Mouse (Mus musculus) hindbrain, embryonic 10.5 days (tissue): ENCODE results near the gene Rbm20. TPM values are rescaled to one million over a fixed set of nuclear protein-coding genes. Genes with fewer than 3 reads are reported as not detected.
"Not testable (repeated sequence)": the region's sequence is repeated elsewhere in the genome, so short reads cannot be mapped to it uniquely, and the experiment has no call there.

Experiments
- DNase-seq: peaks from one replicate; pipeline ENCODE4 v3.0.0-alpha.2; 2017; ENCODE audit warnings: low spot score
- H3K27ac ChIP-seq: fragments of 300-500 bp; sonication (generic); 2 replicates; pipeline ENCODE4 v1.5.1; 2016; ENCODE audit warnings: mild to moderate bottlenecking, moderate library complexity
- H3K27me3 ChIP-seq: fragments of 300-500 bp; sonication (generic); 2 replicates; pipeline ENCODE4 v1.6.1; 2016; ENCODE audit warnings: mild to moderate bottlenecking; ENCODE audit not compliant: poor library complexity, insufficient read depth, severe bottlenecking
- H3K36me3 ChIP-seq: fragments of 300-500 bp; sonication (generic); 2 replicates; pipeline ENCODE4 v1.6.1; 2016; ENCODE audit warnings: mild to moderate bottlenecking, moderate library complexity
- H3K4me1 ChIP-seq: fragments of 300-500 bp; sonication (generic); replicated peaks from 2 replicates; pipeline ENCODE4 v1.6.1; 2016; ENCODE audit warnings: mild to moderate bottlenecking
- H3K4me3 ChIP-seq: fragments of 300-500 bp; sonication (generic); 2 replicates; pipeline ENCODE4 v1.5.1; 2016; ENCODE audit warnings: mild to moderate bottlenecking, moderate library complexity
- H3K9me3 ChIP-seq: fragments of 300-500 bp; sonication (generic); 2 replicates; pipeline ENCODE4 v1.6.1; 2016; ENCODE audit warnings: mild to moderate bottlenecking, moderate library complexity
- whole genome bisulfite sequencing: fragments of 180-500 bp; shearing (Covaris S2); methylation state at CpG from one replicate; pipeline ENCODE4 v1.1.7; 2016; 5-methylcytosine and 5-hydroxymethylcytosine counted together
- polyA plus RNA-seq: library from polyadenylated mRNA; unstranded; fragments of >200 nt; fragmentation: Nextera tagmentation; extraction: Ambion mirVana; gene quantifications from 2 replicates; pipeline ENCODE4 v1.2.1, GENCODE M21; 2016

Rbm20 gene
- polyA plus RNA-seq, 1 experiment from 2014 or later: 1.1 TPM

- Histone ChIP-seq H3K36me3 (no peaks in the 10 kb centered on the region), H3K9me3 (no peaks in the 10 kb centered on the region), H3K4me3 (no peak overlapping the region), H3K4me1 (peaks cover 27% of the 10 kb centered on the region), H3K27ac (no peak overlapping the region), H3K27me3 (no peaks in the 10 kb centered on the region)
- DNase-seq: no peak
- WGBS: 86% methylated on average over 14 of the region's 14 CpGs
These were observed 223.0 kb downstream of the Rbm20 start for GRCm38 (mm10) chr19:53899941-53900610.

- WGBS: 63% methylated on average over 15 of the region's 15 CpGs
- Histone ChIP-seq H3K36me3 (no peaks in the 10 kb centered on the region), H3K9me3 (no peaks in the 10 kb centered on the region), H3K4me1 (peaks cover 29% of the 10 kb centered on the region), H3K4me3 (peak overlapping the region; percentile 82), H3K27ac (peak overlapping the region; percentile 93), H3K27me3 (no peaks in the 10 kb centered on the region)
- DNase-seq: no peak
These were observed 225.0 kb downstream of the Rbm20 start for GRCm38 (mm10) chr19:53901931-53902738.

GRCm38 (mm10) chr19:53902739-53903487, 225.8 kb downstream of the Rbm20 start:
- H3K9me3 ChIP-seq: no peaks in the 10 kb centered on the region
- no peaks in the 10 kb centered on the region for H3K27me3 ChIP-seq
- no peaks in the 10 kb centered on the region for H3K36me3 ChIP-seq
- H3K27ac ChIP-seq: peak overlapping the region; percentile 93
- H3K4me1 ChIP-seq: peaks cover 29% of the 10 kb centered on the region
- WGBS: 1% methylated on average over 61 of the region's 61 CpGs
- peak overlapping the region; percentile 82 for H3K4me3 ChIP-seq
- DNase-seq: peak; percentile 99

- WGBS: under 1% methylated on average over 82 of the region's 83 CpGs
- Histone ChIP-seq H3K36me3 (no peaks in the 10 kb centered on the region), H3K27ac (peak overlapping the region; percentile 93), H3K9me3 (no peaks in the 10 kb centered on the region), H3K4me3 (peak overlapping the region; percentile 82), H3K4me1 (peaks cover 29% of the 10 kb centered on the region), H3K27me3 (no peaks in the 10 kb centered on the region)
- peak; percentile 59 for DNase-seq
These were observed 226.6 kb downstream of the Rbm20 start for GRCm38 (mm10) chr19:53903507-53904321.

GRCm38 (mm10) chr19:53904833-53905480, 227.9 kb downstream of the Rbm20 start:
- WGBS: 84% methylated on average over 7 of the region's 7 CpGs
- H3K27ac ChIP-seq: no peak overlapping the region
- no peaks in the 10 kb centered on the region for H3K27me3 ChIP-seq
- peaks cover 29% of the 10 kb centered on the region for H3K4me1 ChIP-seq
- DNase-seq: no peak
- peak overlapping the region; percentile 82; the same call in 1 of the 2 replicates for H3K4me3 ChIP-seq
- no peaks in the 10 kb centered on the region for H3K9me3 ChIP-seq
- peaks cover 10% of the 10 kb centered on the region for H3K36me3 ChIP-seq

GRCm38 (mm10) chr19:53906033-53906702, 229.1 kb downstream of the Rbm20 start:
- H3K4me3 ChIP-seq: no peak overlapping the region
- no peaks in the 10 kb centered on the region for H3K27me3 ChIP-seq
- H3K9me3 ChIP-seq: no peaks in the 10 kb centered on the region
- 77% methylated on average over 6 of the region's 6 CpGs for WGBS
- DNase-seq: no peak
- peaks cover 21% of the 10 kb centered on the region for H3K36me3 ChIP-seq
- peaks cover 29% of the 10 kb centered on the region for H3K4me1 ChIP-seq
- no peak overlapping the region for H3K27ac ChIP-seq

- Histone ChIP-seq H3K36me3 (peaks cover 26% of the 10 kb centered on the region), H3K4me1 (peaks cover 29% of the 10 kb centered on the region)
- H3K9me3 ChIP-seq, H3K4me3 ChIP-seq, H3K27ac ChIP-seq, DNase-seq, H3K27me3 ChIP-seq: not testable (repeated sequence)
These were observed 229.6 kb downstream of the Rbm20 start for GRCm38 (mm10) chr19:53906703-53907070.

GRCm38 (mm10) chr19:53914950-53915349, 237.8 kb downstream of the Rbm20 start:
- WGBS: 94% methylated on average over 4 of the region's 4 CpGs
- H3K27ac ChIP-seq: no peak overlapping the region
- H3K27me3 ChIP-seq: no peaks in the 10 kb centered on the region
- H3K4me3 ChIP-seq: no peak overlapping the region
- no peaks in the 10 kb centered on the region for H3K9me3 ChIP-seq
- DNase-seq: no peak
- H3K4me1 ChIP-seq: no peaks in the 10 kb centered on the region
- H3K36me3 ChIP-seq: peaks cover 86% of the 10 kb centered on the region

Other genes starting within 250 kb of the Rbm20 start
- 3.8 and 4.7 TPM in 2 replicates for gene Dusp5, start 148.2 kb upstream of the Rbm20 start, polyA plus RNA-seq
- 516 and 585 TPM in 2 replicates for gene Nutf2-ps1, start 88.2 kb upstream of the Rbm20 start, polyA plus RNA-seq
- 42.4 and 69.1 TPM in 2 replicates for gene Smc3, start 76.9 kb upstream of the Rbm20 start, polyA plus RNA-seq
- 49.8 and 49.9 TPM in 2 replicates for gene Pdcd4, start 214.9 kb downstream of the Rbm20 start, polyA plus RNA-seq